Mouse (Mus musculus): ENCODE measurements at regions not wholly inside any gene's neighbourhood (a gene's known extent, or its start where the extent isn't known, plus 50 kb on each side); places are given as distances from the start of the nearest gene placed in this dataset.

GRCm38 (mm10) chr17:62546286-62546685 is 334.8 kb downstream of the Efna5 start:
- TF ChIP-seq CTCF (IDR thresholded peaks at IDR 0.05; ENCODE audit: borderline replicate concordance, extremely low read depth, insufficient read depth, insufficient read length) (no peak), POLR2A (IDR thresholded peaks at IDR 0.05; ENCODE audit: borderline replicate concordance, extremely low read depth, insufficient read depth, insufficient read length, poor library complexity, severe bottlenecking) (no peak)
- no peak for DNase-seq (ENCODE audit: low read depth)

GRCm38 (mm10) chr17:62545330-62545729 is 335.8 kb downstream of the Efna5 start:
- TF ChIP-seq POLR2A (IDR thresholded peaks at IDR 0.05; ENCODE audit: borderline replicate concordance, extremely low read depth, insufficient read depth, insufficient read length, poor library complexity, severe bottlenecking) (no peak), CTCF (IDR thresholded peaks at IDR 0.05; ENCODE audit: borderline replicate concordance, extremely low read depth, insufficient read depth, insufficient read length) (no peak)
- peak; percentile 54 for DNase-seq (ENCODE audit: low read depth)

GRCm38 (mm10) chr17:62543056-62543975 is 337.8 kb downstream of the Efna5 start:
- no peak for TF ChIP-seq POLR2A (IDR thresholded peaks at IDR 0.05; ENCODE audit: borderline replicate concordance, extremely low read depth, insufficient read depth, insufficient read length, poor library complexity, severe bottlenecking)
- TF ChIP-seq CTCF (IDR thresholded peaks at IDR 0.05; ENCODE audit: borderline replicate concordance, extremely low read depth, insufficient read depth, insufficient read length), result no peak
- no peak for DNase-seq (ENCODE audit: low read depth)

- TF ChIP-seq POLR2A (IDR thresholded peaks at IDR 0.05; ENCODE audit: borderline replicate concordance, extremely low read depth, insufficient read depth, insufficient read length, poor library complexity, severe bottlenecking) (no peak), CTCF (IDR thresholded peaks at IDR 0.05; ENCODE audit: borderline replicate concordance, extremely low read depth, insufficient read depth, insufficient read length) (no peak)
- no peak for DNase-seq (ENCODE audit: low read depth)
Measured at GRCm38 (mm10) chr17:62529911-62530310, 351.2 kb downstream of the Efna5 start.

GRCm38 (mm10) chr17:62527556-62527955 is 353.6 kb downstream of the Efna5 start:
- no peak for DNase-seq (ENCODE audit: low read depth)
- TF ChIP-seq POLR2A (IDR thresholded peaks at IDR 0.05; ENCODE audit: borderline replicate concordance, extremely low read depth, insufficient read depth, insufficient read length, poor library complexity, severe bottlenecking), result no peak
- TF ChIP-seq CTCF (IDR thresholded peaks at IDR 0.05; ENCODE audit: borderline replicate concordance, extremely low read depth, insufficient read depth, insufficient read length), result no peak

GRCm38 (mm10) chr17:62513635-62514034 is 367.5 kb downstream of the Efna5 start:
- TF ChIP-seq POLR2A (IDR thresholded peaks at IDR 0.05; ENCODE audit: borderline replicate concordance, extremely low read depth, insufficient read depth, insufficient read length, poor library complexity, severe bottlenecking) (no peak), CTCF (IDR thresholded peaks at IDR 0.05; ENCODE audit: borderline replicate concordance, extremely low read depth, insufficient read depth, insufficient read length) (no peak)
- DNase-seq (ENCODE audit: low read depth), result peak; percentile 13

GRCm38 (mm10) chr17:62510184-62510583 is 370.9 kb downstream of the Efna5 start:
- TF ChIP-seq CTCF (IDR thresholded peaks at IDR 0.05; ENCODE audit: borderline replicate concordance, extremely low read depth, insufficient read depth, insufficient read length) (no peak), POLR2A (IDR thresholded peaks at IDR 0.05; ENCODE audit: borderline replicate concordance, extremely low read depth, insufficient read depth, insufficient read length, poor library complexity, severe bottlenecking) (no peak)
- DNase-seq (ENCODE audit: low read depth), result no peak

- TF ChIP-seq CTCF (IDR thresholded peaks at IDR 0.05; ENCODE audit: borderline replicate concordance, extremely low read depth, insufficient read depth, insufficient read length) (no peak), POLR2A (IDR thresholded peaks at IDR 0.05; ENCODE audit: borderline replicate concordance, extremely low read depth, insufficient read depth, insufficient read length, poor library complexity, severe bottlenecking) (no peak)
- DNase-seq (ENCODE audit: low read depth), result peak; percentile 12
Measured at GRCm38 (mm10) chr17:62507766-62508485, 373.2 kb downstream of the Efna5 start.

GRCm38 (mm10) chr17:62504691-62505090 is 376.4 kb downstream of the Efna5 start:
- TF ChIP-seq CTCF (IDR thresholded peaks at IDR 0.05; ENCODE audit: borderline replicate concordance, extremely low read depth, insufficient read depth, insufficient read length) (no peak), POLR2A (IDR thresholded peaks at IDR 0.05; ENCODE audit: borderline replicate concordance, extremely low read depth, insufficient read depth, insufficient read length, poor library complexity, severe bottlenecking) (no peak)

GRCm38 (mm10) chr17:62470739-62471138 is 410.4 kb downstream of the Efna5 start:
- TF ChIP-seq CTCF (IDR thresholded peaks at IDR 0.05; ENCODE audit: borderline replicate concordance, extremely low read depth, insufficient read depth, insufficient read length) (no peak), POLR2A (IDR thresholded peaks at IDR 0.05; ENCODE audit: borderline replicate concordance, extremely low read depth, insufficient read depth, insufficient read length, poor library complexity, severe bottlenecking) (no peak)
- no peak for DNase-seq (ENCODE audit: low read depth)

More at GRCm38 (mm10) chr17:62504691-62505090, 376.4 kb downstream of the Efna5 start:
- DNase-seq (ENCODE audit: low read depth), result no peak

GRCm38 (mm10) chr17:62469367-62469766 is 411.8 kb downstream of the Efna5 start:
- DNase-seq (ENCODE audit: low read depth), result no peak
- TF ChIP-seq CTCF (IDR thresholded peaks at IDR 0.05; ENCODE audit: borderline replicate concordance, extremely low read depth, insufficient read depth, insufficient read length), result no peak
- TF ChIP-seq POLR2A (IDR thresholded peaks at IDR 0.05; ENCODE audit: borderline replicate concordance, extremely low read depth, insufficient read depth, insufficient read length, poor library complexity, severe bottlenecking), result no peak
